Mouse (Mus musculus): ENCODE results near the gene Rora.
A peak's percentile ranks its signal among the peaks of the same experiment; 100 is the strongest.

DNA sequence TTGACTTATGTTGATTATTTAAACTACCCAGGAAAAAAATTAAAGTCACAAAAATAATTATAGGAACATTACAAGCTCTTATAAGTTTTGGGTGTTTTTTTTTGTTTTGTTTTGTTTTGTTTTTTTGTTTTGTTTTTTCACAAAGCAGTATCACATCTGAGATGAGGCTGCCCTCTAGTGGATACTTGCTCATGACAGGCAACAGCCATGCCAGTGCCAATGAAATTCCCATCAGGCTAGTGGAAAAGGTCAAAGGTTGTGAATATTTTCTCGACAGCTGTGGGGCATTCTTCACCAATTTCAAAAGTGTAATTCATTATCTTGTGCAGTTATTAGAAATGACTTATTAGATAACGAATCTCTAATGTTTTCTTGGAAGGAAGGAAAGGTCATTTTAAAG lies 642.8 kb downstream of the Rora start:
- TF ChIP-seq CTCF (IDR thresholded peaks at IDR 0.05; ENCODE audit: control insufficient read depth, insufficient read depth, insufficient read length), result peak; percentile 41
- TF ChIP-seq MYOG (IDR thresholded peaks at IDR 0.05; ENCODE audit: control insufficient read depth, extremely low read depth, insufficient read length), result no peak
- no peak for TF ChIP-seq FOSL1 (IDR thresholded peaks at IDR 0.05; ENCODE audit: insufficient read depth, low read length, poor library complexity, severe bottlenecking)
- no peak for TF ChIP-seq MAX (IDR thresholded peaks at IDR 0.05)
- no peak for TF ChIP-seq USF1 (IDR thresholded peaks at IDR 0.05; ENCODE audit: low read depth)
- no peak for TF ChIP-seq MYOD1 (IDR thresholded peaks at IDR 0.05; ENCODE audit: control insufficient read depth, insufficient read length, low read depth)
